Mouse (Mus musculus): ENCODE results near the gene Duox2. TPM values are rescaled to one million over a fixed set of nuclear protein-coding genes. Genes with fewer than 3 reads are reported as not detected.

The Duox2 gene
- polyA plus RNA-seq, 1 experiment from 2014 or later: 0.11 TPM

GRCm38 (mm10) chr2:122266407-122267193 lies 31.6 kb downstream of the Duox2 start:
- ATAC-seq (ENCODE audit: insufficient number of reproducible peaks, low FRiP score, low TSS enrichment, low read depth): no peak
- no peak overlapping the region for H3K27ac ChIP-seq (replicated peaks)
- no peak overlapping the region for H3K4me3 ChIP-seq (replicated peaks)
- no peak overlapping the region for H3K9ac ChIP-seq
- no peaks in the 10 kb centered on the region for H3K27me3 ChIP-seq
- 84% methylated on average over 7 of the region's 7 CpGs for WGBS
- H3K4me2 ChIP-seq (replicated peaks): no peak overlapping the region
- no peaks in the 10 kb centered on the region for H3K36me3 ChIP-seq
- no peaks in the 10 kb centered on the region for H3K9me3 ChIP-seq (replicated peaks)
- no peaks in the 10 kb centered on the region for H3K4me1 ChIP-seq

- WGBS: 49% methylated on average over 3 of the region's 3 CpGs
- H3K9ac ChIP-seq: no peak overlapping the region
- no peak overlapping the region for H3K4me2 ChIP-seq (replicated peaks)
- no peak overlapping the region for H3K4me3 ChIP-seq (replicated peaks)
- no peak overlapping the region for H3K27ac ChIP-seq (replicated peaks)
- no peaks in the 10 kb centered on the region for H3K27me3 ChIP-seq
- no peaks in the 10 kb centered on the region for H3K4me1 ChIP-seq
- H3K36me3 ChIP-seq: no peaks in the 10 kb centered on the region
- H3K9me3 ChIP-seq (replicated peaks): no peaks in the 10 kb centered on the region
- no peak for ATAC-seq (ENCODE audit: insufficient number of reproducible peaks, low FRiP score, low TSS enrichment, low read depth)
These were observed 33.6 kb downstream of the Duox2 start for GRCm38 (mm10) chr2:122264690-122265089.

- ATAC-seq (ENCODE audit: insufficient number of reproducible peaks, low FRiP score, low TSS enrichment, low read depth): no peak
- Histone ChIP-seq H3K4me2 (replicated peaks) (no peak overlapping the region), H3K36me3 (no peaks in the 10 kb centered on the region), H3K4me1 (no peaks in the 10 kb centered on the region), H3K9me3 (replicated peaks) (no peaks in the 10 kb centered on the region), H3K27ac (replicated peaks) (no peak overlapping the region), H3K4me3 (replicated peaks) (no peak overlapping the region), H3K27me3 (no peaks in the 10 kb centered on the region), H3K9ac (no peak overlapping the region)
- WGBS: 86% methylated on average over 5 of the region's 5 CpGs
These were observed 37.5 kb downstream of the Duox2 start for GRCm38 (mm10) chr2:122260729-122261128.

GRCm38 (mm10) chr2:122255997-122256396 lies 42.3 kb downstream of the Duox2 start:
- ATAC-seq (ENCODE audit: insufficient number of reproducible peaks, low FRiP score, low TSS enrichment, low read depth): no peak
- H3K9me3 ChIP-seq (replicated peaks): no peaks in the 10 kb centered on the region
- no peak overlapping the region for H3K27ac ChIP-seq (replicated peaks)
- H3K4me2 ChIP-seq (replicated peaks): no peak overlapping the region
- no peak overlapping the region for H3K4me3 ChIP-seq (replicated peaks)
- no peak overlapping the region for H3K9ac ChIP-seq
- no peaks in the 10 kb centered on the region for H3K36me3 ChIP-seq
- no peaks in the 10 kb centered on the region for H3K27me3 ChIP-seq
- no peaks in the 10 kb centered on the region for H3K4me1 ChIP-seq
- WGBS: 88% methylated on average over 5 of the region's 5 CpGs

- H3K4me2 ChIP-seq (replicated peaks): no peak overlapping the region
- H3K36me3 ChIP-seq: no peaks in the 10 kb centered on the region
- no peak overlapping the region for H3K27ac ChIP-seq (replicated peaks)
- no peaks in the 10 kb centered on the region for H3K27me3 ChIP-seq
- no peaks in the 10 kb centered on the region for H3K9me3 ChIP-seq (replicated peaks)
- H3K4me1 ChIP-seq: 0 out of 2 replicates have a peak, but pooled peaks cover 4% of the 10 kb centered on the region
- WGBS: 87% methylated on average over 10 of the region's 10 CpGs
- H3K9ac ChIP-seq: no peak overlapping the region
- H3K4me3 ChIP-seq (replicated peaks): no peak overlapping the region
- no peak for ATAC-seq (ENCODE audit: insufficient number of reproducible peaks, low FRiP score, low TSS enrichment, low read depth)
These were observed 50.5 kb downstream of the Duox2 start for GRCm38 (mm10) chr2:122247786-122248185.

- 1% methylated on average over 3 of the region's 3 CpGs for WGBS
- Histone ChIP-seq H3K27me3 (no peaks in the 10 kb centered on the region), H3K9me3 (replicated peaks) (no peaks in the 10 kb centered on the region), H3K4me2 (replicated peaks) (no peak overlapping the region), H3K4me1 (0 out of 2 replicates have a peak, but pooled peaks cover 4% of the 10 kb centered on the region), H3K9ac (no peak overlapping the region), H3K4me3 (replicated peaks) (no peak overlapping the region), H3K27ac (replicated peaks) (no peak overlapping the region), H3K36me3 (no peaks in the 10 kb centered on the region)
- ATAC-seq (ENCODE audit: insufficient number of reproducible peaks, low FRiP score, low TSS enrichment, low read depth): no peak
These were observed 54.5 kb downstream of the Duox2 start for GRCm38 (mm10) chr2:122243671-122244131.

- Histone ChIP-seq H3K27ac (replicated peaks) (no peak overlapping the region), H3K27me3 (no peaks in the 10 kb centered on the region), H3K9me3 (replicated peaks) (no peaks in the 10 kb centered on the region), H3K4me3 (replicated peaks) (no peak overlapping the region), H3K9ac (no peak overlapping the region), H3K4me1 (0 out of 2 replicates have a peak, but pooled peaks cover 4% of the 10 kb centered on the region), H3K4me2 (replicated peaks) (no peak overlapping the region), H3K36me3 (no peaks in the 10 kb centered on the region)
- ATAC-seq (ENCODE audit: insufficient number of reproducible peaks, low FRiP score, low TSS enrichment, low read depth): no peak
- WGBS: 56% methylated on average over 6 of the region's 6 CpGs
These were observed 56.3 kb downstream of the Duox2 start for GRCm38 (mm10) chr2:122241935-122242334.

- Histone ChIP-seq H3K36me3 (no peaks in the 10 kb centered on the region), H3K9me3 (replicated peaks) (no peaks in the 10 kb centered on the region), H3K9ac (no peak overlapping the region), H3K27me3 (no peaks in the 10 kb centered on the region), H3K4me1 (0 out of 2 replicates have a peak, but pooled peaks cover 4% of the 10 kb centered on the region), H3K4me2 (replicated peaks) (no peak overlapping the region), H3K27ac (replicated peaks) (no peak overlapping the region), H3K4me3 (replicated peaks) (no peak overlapping the region)
- WGBS: 86% methylated on average over 4 of the region's 4 CpGs
- ATAC-seq (ENCODE audit: insufficient number of reproducible peaks, low FRiP score, low TSS enrichment, low read depth): no peak
These were observed 57.0 kb downstream of the Duox2 start for GRCm38 (mm10) chr2:122241226-122241625.

GRCm38 (mm10) chr2:122240735-122241134 lies 57.5 kb downstream of the Duox2 start:
- H3K9ac ChIP-seq: no peak overlapping the region
- no peak overlapping the region for H3K27ac ChIP-seq (replicated peaks)
- no peaks in the 10 kb centered on the region for H3K9me3 ChIP-seq (replicated peaks)
- no peak for ATAC-seq (ENCODE audit: insufficient number of reproducible peaks, low FRiP score, low TSS enrichment, low read depth)
- H3K27me3 ChIP-seq: no peaks in the 10 kb centered on the region
- H3K4me1 ChIP-seq: 0 out of 2 replicates have a peak, but pooled peaks cover 4% of the 10 kb centered on the region
- no peak overlapping the region for H3K4me3 ChIP-seq (replicated peaks)
- H3K36me3 ChIP-seq: no peaks in the 10 kb centered on the region
- no peak overlapping the region for H3K4me2 ChIP-seq (replicated peaks)

GRCm38 (mm10) chr2:122237891-122238470 lies 60.3 kb downstream of the Duox2 start:
- no peak overlapping the region for H3K4me3 ChIP-seq (replicated peaks)
- ATAC-seq (ENCODE audit: insufficient number of reproducible peaks, low FRiP score, low TSS enrichment, low read depth): no peak
- no peaks in the 10 kb centered on the region for H3K27me3 ChIP-seq
- 87% methylated on average over 2 of the region's 2 CpGs for WGBS
- no peak overlapping the region for H3K9ac ChIP-seq
- H3K4me2 ChIP-seq (replicated peaks): no peak overlapping the region
- no peak overlapping the region for H3K27ac ChIP-seq (replicated peaks)
- H3K36me3 ChIP-seq: no peaks in the 10 kb centered on the region
- H3K9me3 ChIP-seq (replicated peaks): no peaks in the 10 kb centered on the region
- H3K4me1 ChIP-seq: peaks cover 11% of the 10 kb centered on the region

GRCm38 (mm10) chr2:122236321-122236720 lies 61.9 kb downstream of the Duox2 start:
- no peak overlapping the region for H3K4me2 ChIP-seq (replicated peaks)
- H3K27me3 ChIP-seq: no peaks in the 10 kb centered on the region
- no peaks in the 10 kb centered on the region for H3K9me3 ChIP-seq (replicated peaks)
- H3K9ac ChIP-seq: no peak overlapping the region
- H3K36me3 ChIP-seq: no peaks in the 10 kb centered on the region
- no peak overlapping the region for H3K4me3 ChIP-seq (replicated peaks)
- H3K4me1 ChIP-seq: peaks cover 11% of the 10 kb centered on the region
- no peak for ATAC-seq (ENCODE audit: insufficient number of reproducible peaks, low FRiP score, low TSS enrichment, low read depth)
- no peak overlapping the region for H3K27ac ChIP-seq (replicated peaks)

Measured in embryonic facial prominence, embryonic 15.5 days (tissue).